Mouse (Mus musculus) thymus, postnatal 4 days (tissue): Measurements from ENCODE around the gene Gm45716.

Experiments
- DNase-seq: peaks from one replicate; pipeline ENCODE4 v3.0.0; 2021

Gene Gm45716

GRCm38 (mm10) chr11:90286550-90287154 is 99.2 kb downstream of the Gm45716 start:
- no peak for DNase-seq

GRCm38 (mm10) chr11:90291156-90291555 is 103.7 kb downstream of the Gm45716 start:
- DNase-seq, result no peak

GRCm38 (mm10) chr11:90292766-90293165 is 105.3 kb downstream of the Gm45716 start:
- no peak for DNase-seq

GRCm38 (mm10) chr11:90294622-90295021 is 107.1 kb downstream of the Gm45716 start:
- no peak for DNase-seq
